Mouse (Mus musculus): Measurements from ENCODE around the gene Tnc.

Tnc gene

DNA sequence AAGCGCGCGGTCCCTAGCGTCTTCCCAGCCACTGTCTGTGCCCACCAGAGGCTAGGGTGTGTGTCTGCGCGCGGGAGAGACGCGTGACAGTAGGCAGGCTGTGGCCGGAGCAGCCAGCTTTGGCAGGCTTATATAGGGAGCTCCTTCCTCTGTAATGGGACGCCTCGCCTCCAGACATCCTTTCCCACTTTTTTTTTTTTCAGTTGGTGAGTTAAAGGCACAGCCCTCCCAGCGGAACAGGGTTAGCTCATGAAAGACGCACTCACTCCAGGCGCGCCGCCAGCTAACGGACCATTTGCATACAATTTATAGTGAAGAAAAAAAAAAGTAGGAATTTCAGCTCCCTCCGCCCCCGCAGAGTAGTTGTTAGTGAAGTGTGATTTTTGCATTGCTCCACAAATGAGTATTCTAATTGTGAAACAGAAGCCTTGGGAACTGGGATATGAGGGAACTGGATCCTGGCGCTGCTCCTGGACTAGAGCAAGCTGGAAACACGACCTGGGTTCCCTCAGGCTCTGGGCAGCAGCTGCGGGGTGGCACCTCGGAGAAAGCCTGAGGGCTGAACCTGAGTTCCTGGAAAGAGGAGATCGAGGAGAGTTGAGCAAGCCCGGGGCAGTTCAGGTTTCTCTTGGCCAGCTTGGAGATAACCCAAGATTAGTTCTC, at the start of gene Tnc:
Gene Tnc (minus strand): TSS at position 185 of the 663 bp plus-strand sequence.
- DNase-seq (ENCODE audit: low spot score) = no peak

DNA sequence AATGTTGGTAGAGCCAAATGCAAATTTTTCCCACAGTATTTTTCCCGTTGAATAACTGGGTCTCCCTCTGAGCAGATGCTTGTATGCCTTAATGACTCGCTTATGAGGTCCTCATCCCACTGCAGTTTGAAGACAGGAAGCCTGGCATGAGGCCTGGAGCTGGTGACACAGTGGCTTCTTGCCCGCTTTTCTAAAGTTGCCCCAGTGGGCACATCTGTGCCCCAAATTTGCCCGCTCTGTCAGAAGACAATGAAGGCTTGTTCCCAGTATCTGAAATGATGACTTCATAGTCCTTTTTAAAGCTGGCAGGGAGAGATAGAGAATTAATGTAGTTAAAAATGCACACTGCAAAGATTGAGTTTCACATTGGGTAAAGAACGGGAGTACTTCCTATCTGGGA, 47.4 kb upstream of the Tnc start:
- no peak for DNase-seq (ENCODE audit: low spot score)

GRCm38 (mm10) chr4:64092857-64093256, 46.0 kb upstream of the Tnc start:
- no peak for DNase-seq (ENCODE audit: low spot score)

DNA sequence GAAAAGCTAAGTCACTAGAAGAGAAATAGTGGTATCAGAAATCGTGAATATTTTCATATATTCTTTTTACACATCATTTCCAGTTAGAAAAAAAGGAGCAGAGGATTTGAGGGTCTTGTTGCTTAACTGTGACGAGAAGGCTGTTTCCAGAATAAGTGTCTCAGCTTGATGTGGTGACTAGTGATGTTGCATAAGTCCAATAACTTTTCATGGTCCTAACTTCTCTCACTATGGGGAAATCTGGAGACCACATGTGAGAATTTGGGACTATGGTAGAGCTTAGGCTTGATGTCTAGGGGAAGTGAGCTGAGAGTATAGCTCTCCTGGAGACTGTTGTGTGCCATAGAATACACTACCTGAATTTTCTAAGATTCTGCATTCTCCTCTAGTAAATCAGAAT, 42.6 kb upstream of the Tnc start:
- DNase-seq (ENCODE audit: low spot score) = no peak

GRCm38 (mm10) chr4:64087675-64088074, 40.9 kb upstream of the Tnc start:
- no peak for DNase-seq (ENCODE audit: low spot score)

DNA sequence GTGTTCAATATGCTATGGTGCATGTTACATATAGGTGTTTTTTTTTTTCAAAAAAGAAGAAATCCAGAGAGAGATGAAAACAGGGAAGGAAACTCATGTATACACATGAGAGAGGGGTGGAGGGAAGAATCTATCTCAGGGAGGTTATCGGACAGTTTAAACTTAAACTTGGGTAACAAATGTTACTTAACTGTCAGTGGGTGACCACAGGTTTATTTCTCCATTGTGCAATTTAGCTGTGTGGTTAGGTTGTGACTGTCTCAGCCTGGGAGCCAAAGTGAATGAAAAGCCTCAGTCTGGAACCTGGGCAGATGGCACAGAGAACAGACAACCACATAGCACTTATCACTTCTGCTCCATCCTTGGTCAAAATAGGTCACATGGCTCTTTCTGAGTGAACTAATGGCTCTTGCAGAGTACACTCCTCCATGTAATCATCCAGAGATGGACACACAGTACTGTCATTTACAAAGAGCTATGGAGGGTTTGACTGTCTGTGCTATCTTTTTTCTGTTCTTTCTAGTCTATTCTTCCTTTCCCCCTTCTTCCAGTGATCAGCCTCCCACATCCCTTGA, 39.3 kb upstream of the Tnc start:
- no peak for DNase-seq (ENCODE audit: low spot score)

DNA sequence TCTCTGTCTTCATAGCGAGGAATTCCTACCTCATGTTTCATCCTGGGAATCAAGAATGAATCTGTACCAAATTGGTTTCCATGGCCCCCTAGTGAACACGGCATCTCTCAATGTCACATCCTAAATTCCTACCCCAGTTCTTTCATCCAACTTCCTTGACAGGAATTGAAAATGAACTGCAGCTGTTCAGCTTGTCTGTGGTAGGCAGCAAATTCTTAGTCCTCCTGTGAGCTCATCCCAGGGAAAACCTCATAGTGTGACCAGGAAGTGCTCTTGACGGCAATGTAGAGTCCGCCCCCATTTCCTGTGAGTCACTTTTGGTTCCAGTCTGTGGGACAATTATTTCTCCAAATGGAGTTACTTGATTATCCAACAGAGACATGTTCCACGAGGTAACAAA, 37.0 kb upstream of the Tnc start:
- no peak for DNase-seq (ENCODE audit: low spot score)

GRCm38 (mm10) chr4:64078029-64078619, 31.3 kb upstream of the Tnc start:
- DNase-seq (ENCODE audit: low spot score) = no peak

DNA sequence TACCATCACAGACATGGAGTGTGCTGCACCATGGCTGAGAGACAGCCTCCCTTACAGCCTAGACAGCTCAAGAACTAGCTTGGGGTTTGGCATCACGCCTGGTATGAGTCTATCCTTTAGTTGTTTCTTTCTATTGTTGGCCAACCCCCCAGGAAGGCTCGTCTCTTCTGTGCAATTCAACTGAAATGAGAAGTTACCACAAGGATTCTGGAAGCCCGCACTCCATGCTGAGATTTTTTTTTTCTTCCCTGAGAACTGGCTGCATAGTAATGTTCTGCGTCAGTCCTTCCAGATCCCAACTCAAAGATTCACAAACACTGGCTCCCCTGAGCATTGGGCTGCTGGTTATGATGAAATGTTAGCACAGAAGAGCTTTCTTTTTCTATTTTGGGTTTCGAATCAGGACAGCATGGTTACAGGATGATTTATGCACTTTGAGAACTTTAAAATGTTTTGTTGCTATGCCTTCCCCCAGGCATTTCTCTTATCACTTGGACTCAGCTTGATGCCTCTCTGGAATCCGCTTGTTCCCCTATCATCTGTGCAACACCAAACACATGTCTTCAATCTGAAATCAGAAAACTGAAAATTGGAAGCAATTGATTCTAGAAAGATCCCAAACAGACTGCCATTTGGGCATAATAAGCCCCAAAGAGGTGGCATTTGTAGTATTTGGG, 29.7 kb upstream of the Tnc start:
- no peak for DNase-seq (ENCODE audit: low spot score)

- DNase-seq (ENCODE audit: low spot score) = no peak
These were observed 27.9 kb upstream of the Tnc start for GRCm38 (mm10) chr4:64074725-64075124.

DNA sequence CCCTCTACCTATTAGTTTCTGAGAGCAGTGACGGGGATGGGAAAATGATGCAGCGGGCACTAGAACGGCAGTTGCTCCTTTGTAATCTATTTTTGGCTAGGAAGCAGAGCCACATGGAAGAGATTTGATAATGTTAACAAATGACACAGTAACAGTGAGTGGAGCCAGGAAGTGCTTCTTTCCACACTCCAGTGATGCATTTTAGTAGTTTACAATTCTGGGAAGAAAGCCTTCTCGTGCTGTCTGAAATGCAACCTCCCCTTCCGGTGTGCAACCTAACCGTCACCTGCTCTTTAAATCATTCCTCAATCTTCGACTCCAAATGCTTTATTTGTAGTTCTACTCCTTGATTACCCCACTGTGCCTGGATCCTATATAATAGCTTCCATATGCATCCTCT, 20.6 kb upstream of the Tnc start:
- no peak for DNase-seq (ENCODE audit: low spot score)

- no peak for DNase-seq (ENCODE audit: low spot score)
These were observed 18.5 kb upstream of the Tnc start for GRCm38 (mm10) chr4:64065266-64065665.

DNA sequence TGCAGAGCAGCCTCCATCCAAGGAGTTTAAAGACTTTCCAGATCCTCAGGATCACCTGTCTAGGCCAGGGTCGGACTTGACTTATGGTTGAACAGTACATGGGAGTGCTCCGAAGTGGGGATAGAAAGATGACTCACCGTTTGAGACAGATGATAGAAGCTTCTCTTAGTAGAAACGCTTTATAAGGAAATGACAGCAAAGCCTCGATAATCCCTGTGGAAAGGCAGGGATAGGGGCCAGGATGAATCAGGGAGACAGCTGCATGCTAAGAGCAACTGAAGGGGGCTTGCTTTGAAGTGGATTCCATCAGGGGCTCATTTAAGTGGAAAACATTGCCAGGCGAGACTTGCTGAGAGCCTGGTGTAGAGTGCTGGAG, 12.0 kb upstream of the Tnc start:
- DNase-seq (ENCODE audit: low spot score) = no peak

GRCm38 (mm10) chr4:64058048-64058855, 11.4 kb upstream of the Tnc start:
- no peak for DNase-seq (ENCODE audit: low spot score)

DNA sequence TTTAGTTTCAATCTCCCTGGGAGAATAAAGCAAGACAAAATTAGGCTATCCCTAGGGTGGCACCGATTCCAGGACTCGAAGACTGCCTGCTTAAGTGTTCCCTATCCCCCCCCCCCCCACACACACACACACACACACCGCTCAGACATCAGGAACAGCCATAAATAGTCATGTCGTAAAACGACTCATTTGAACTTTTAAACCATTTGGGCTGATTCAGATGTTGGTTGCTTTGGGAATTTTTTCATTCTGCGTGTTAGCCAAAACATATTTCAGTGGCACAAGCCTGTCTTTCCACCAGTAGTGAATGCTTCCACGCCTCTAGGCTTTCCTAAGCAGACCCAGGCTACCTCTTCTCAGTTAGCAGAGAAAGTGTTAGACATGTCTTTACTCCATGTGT, 1.4 kb upstream of the Tnc start:
- no peak for DNase-seq (ENCODE audit: low spot score)

DNA sequence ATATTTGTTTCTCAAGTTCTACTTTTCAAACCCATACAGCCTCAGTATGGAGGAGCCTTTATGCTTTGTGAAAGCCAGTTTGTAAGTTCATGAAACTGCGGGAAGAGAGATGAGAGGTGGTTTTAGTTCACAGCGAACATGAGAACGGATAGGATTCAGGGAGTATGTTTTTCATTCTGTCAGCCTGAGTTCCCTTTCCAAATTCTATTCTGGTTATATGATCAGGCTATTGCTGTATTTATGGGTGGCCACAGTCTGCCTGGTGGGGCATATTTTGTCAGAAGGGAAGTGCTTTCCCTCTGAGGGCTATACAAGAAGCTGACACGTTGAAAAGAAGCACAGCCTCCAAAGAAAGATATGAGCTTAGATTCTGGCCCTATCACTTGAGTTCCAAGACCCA, 2.9 kb downstream of the Tnc start:
- no peak for DNase-seq (ENCODE audit: low spot score)

GRCm38 (mm10) chr4:64043371-64043770, 3.4 kb downstream of the Tnc start:
- no peak for DNase-seq (ENCODE audit: low spot score)

DNA sequence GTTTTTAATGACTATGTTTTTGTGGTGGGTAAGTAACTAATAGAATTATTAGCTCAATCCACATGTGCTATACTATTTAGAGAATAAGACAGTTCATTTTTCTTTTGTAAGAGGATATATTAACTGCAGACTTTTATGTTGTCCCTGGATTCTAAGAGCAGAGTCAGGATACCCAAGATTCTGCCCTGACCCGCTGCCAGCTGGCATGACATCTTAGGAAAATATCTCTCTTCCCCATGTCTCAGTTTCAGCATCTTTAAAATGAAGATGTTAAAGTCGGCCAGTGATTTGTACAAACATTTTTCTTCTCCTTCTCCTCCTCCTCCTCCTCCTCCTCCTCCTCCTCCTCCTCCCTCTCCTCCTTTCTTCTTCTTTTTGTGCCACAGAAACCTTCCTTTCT, 7.7 kb downstream of the Tnc start:
- DNase-seq (ENCODE audit: low spot score) = no peak

- DNase-seq (ENCODE audit: low spot score) = no peak
These were observed 9.3 kb downstream of the Tnc start for GRCm38 (mm10) chr4:64037513-64037912.

GRCm38 (mm10) chr4:64034724-64035123, 12.1 kb downstream of the Tnc start:
- no peak for DNase-seq (ENCODE audit: low spot score)

GRCm38 (mm10) chr4:64033191-64033590, 13.6 kb downstream of the Tnc start:
- no peak for DNase-seq (ENCODE audit: low spot score)

- DNase-seq (ENCODE audit: low spot score) = no peak
These were observed 17.3 kb downstream of the Tnc start for GRCm38 (mm10) chr4:64029486-64029885.

GRCm38 (mm10) chr4:64025591-64025990, 21.2 kb downstream of the Tnc start:
- DNase-seq (ENCODE audit: low spot score) = no peak
